Mouse (Mus musculus): ENCODE data around the gene Gm42674. TPM values are rescaled to one million over a fixed set of nuclear protein-coding genes. Genes with fewer than 3 reads are reported as not detected.
A peak's percentile ranks its signal among the peaks of the same experiment; 100 is the strongest.

The Gm42674 gene
- polyA plus RNA-seq, 1 experiment from 2014 or later = not detected

DNA sequence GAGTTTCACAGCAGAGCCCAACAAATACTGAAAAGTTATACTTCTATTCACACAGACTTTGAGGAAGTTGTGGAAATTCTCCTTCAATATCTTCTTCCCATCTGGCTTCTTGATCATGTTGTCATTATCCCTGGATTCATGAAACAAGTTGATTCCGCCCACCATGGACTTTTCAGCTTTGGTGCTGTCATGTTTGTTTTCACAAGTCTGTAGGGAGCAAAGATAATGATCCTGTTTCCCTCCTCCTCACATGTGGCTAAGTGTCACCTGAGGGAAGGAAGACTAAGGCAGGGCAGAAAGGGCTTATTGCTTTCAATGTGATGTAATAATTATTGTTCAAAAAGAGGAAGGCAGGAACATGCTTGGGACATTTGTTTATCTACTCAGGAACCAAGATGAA lies 45.6 kb downstream of the Gm42674 start:
- no peaks in the 10 kb centered on the region for H3K9me3 ChIP-seq (replicated peaks; ENCODE audit: low read length)
- no peaks in the 10 kb centered on the region for H3K4me1 ChIP-seq (replicated peaks; ENCODE audit: insufficient read depth, low read length)
- DNase-seq (ENCODE audit: low spot score) (no peak), ATAC-seq (replicated peaks; ENCODE audit: low FRiP score, low read depth) (no peak)
- 88% methylated on average over 1 of the region's 1 CpGs for whole genome bisulfite sequencing
- H3K36me3 ChIP-seq (ENCODE audit: insufficient read depth, low read length) = no peaks in the 10 kb centered on the region
- no peak overlapping the region for H3K4me2 ChIP-seq (ENCODE audit: low read length)
- TF ChIP-seq CTCF (IDR thresholded peaks at IDR 0.05; ENCODE audit: low read depth) = no peak
- no peak overlapping the region for H3K27ac ChIP-seq
- H3K27me3 ChIP-seq (ENCODE audit: insufficient read depth, low read length) = no peaks in the 10 kb centered on the region
- no peak overlapping the region for H3K4me3 ChIP-seq (replicated peaks; ENCODE audit: low read depth, low read length)
- no peak overlapping the region for H3K9ac ChIP-seq (ENCODE audit: low read depth, low read length)

DNA sequence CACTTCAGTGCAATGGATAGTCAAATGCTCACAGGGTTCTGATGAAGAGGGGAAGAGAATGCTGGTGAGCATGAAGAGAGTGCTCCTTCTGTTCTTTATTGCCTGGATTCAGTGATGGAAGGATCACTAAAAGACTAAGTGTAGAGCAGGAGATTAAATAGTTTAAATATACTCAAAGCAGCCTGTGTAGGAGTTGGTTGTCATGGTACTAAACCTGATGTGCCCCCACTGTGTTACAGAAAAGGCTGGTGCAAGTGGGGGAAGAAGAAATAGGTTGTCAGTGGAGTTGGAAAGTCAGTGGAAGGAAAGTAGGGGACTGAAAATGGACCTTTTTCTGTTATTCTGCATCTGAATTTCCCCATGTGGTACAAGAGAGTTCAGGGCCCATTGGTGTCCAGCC lies 47.3 kb downstream of the Gm42674 start:
- H3K27ac ChIP-seq = no peak overlapping the region
- no peaks in the 10 kb centered on the region for H3K36me3 ChIP-seq (ENCODE audit: insufficient read depth, low read length)
- no peak overlapping the region for H3K4me2 ChIP-seq (ENCODE audit: low read length)
- H3K4me1 ChIP-seq (replicated peaks; ENCODE audit: insufficient read depth, low read length) = no peaks in the 10 kb centered on the region
- no peaks in the 10 kb centered on the region for H3K9me3 ChIP-seq (replicated peaks; ENCODE audit: low read length)
- no peak for TF ChIP-seq CTCF (IDR thresholded peaks at IDR 0.05; ENCODE audit: low read depth)
- ATAC-seq (replicated peaks; ENCODE audit: low FRiP score, low read depth) = no peak
- no peak overlapping the region for H3K9ac ChIP-seq (ENCODE audit: low read depth, low read length)
- H3K4me3 ChIP-seq (replicated peaks; ENCODE audit: low read depth, low read length) = no peak overlapping the region
- no peaks in the 10 kb centered on the region for H3K27me3 ChIP-seq (ENCODE audit: insufficient read depth, low read length)
- no peak for DNase-seq (ENCODE audit: low spot score)

DNA sequence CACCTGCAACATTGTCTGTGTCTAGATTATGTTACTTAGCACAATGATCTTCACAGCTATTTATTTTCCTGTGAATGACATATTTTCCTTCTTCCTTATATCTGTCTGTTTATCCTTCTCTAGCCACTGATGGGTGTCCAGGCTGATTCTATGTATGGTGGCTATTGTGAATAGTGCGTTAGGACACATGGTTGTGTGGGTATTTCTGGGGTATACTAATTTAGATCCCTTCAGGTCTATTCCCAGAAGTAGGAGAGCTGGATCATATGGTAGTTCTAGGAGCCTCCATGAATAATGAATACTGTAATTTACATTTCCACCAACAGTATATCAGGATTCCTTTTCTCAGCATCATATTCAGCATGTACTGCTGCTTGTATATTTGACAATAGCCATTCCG lies 48.1 kb downstream of the Gm42674 start:
- H3K4me1 ChIP-seq (replicated peaks; ENCODE audit: insufficient read depth, low read length) = no peaks in the 10 kb centered on the region
- no peak overlapping the region for H3K4me2 ChIP-seq (ENCODE audit: low read length)
- DNase-seq (ENCODE audit: low spot score) = no peak
- H3K9ac ChIP-seq (ENCODE audit: low read depth, low read length) = no peak overlapping the region
- 89% methylated on average over 2 of the region's 2 CpGs for WGBS
- no peaks in the 10 kb centered on the region for H3K9me3 ChIP-seq (replicated peaks; ENCODE audit: low read length)
- no peaks in the 10 kb centered on the region for H3K36me3 ChIP-seq (ENCODE audit: insufficient read depth, low read length)
- H3K27ac ChIP-seq = no peak overlapping the region
- H3K4me3 ChIP-seq (replicated peaks; ENCODE audit: low read depth, low read length) = no peak overlapping the region
- no peak for ATAC-seq (replicated peaks; ENCODE audit: low FRiP score, low read depth)
- no peaks in the 10 kb centered on the region for H3K27me3 ChIP-seq (ENCODE audit: insufficient read depth, low read length)
- no peak for TF ChIP-seq CTCF (IDR thresholded peaks at IDR 0.05; ENCODE audit: low read depth)

DNA sequence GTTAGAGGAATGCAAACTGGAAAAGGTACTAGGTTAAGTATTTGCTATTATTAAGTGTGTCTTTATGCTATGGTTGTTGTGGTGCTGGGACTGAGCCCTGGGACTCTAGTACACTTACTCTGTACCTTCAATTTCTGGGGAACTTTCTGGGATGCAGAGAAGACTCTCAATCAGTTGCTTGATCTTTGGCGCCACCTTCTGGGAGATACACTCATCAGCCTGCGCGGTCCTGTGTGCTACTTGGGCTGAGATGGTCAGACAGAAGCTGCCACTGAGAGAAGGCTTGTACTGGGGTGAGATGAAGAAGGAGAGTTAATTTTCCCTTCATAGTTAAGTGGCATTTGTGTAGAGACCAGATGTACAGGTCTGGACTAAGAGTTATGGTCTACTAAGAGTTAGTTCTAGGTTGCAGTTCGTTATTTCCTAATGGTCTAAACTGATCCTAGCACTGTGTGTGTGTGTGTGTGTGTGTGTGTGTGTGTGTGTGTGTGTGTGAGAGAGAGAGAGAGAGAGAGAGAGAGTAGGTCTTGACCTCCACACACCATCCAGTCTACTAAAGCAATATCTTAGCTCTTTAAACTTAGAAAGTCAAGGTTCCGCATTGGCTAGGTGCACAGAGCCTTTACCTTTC lies 51.3 kb downstream of the Gm42674 start:
- Histone ChIP-seq H3K36me3 (ENCODE audit: insufficient read depth, low read length) (no peaks in the 10 kb centered on the region), H3K4me3 (replicated peaks; ENCODE audit: low read depth, low read length) (no peak overlapping the region), H3K27me3 (ENCODE audit: insufficient read depth, low read length) (no peaks in the 10 kb centered on the region), H3K9ac (ENCODE audit: low read depth, low read length) (no peak overlapping the region), H3K27ac (no peak overlapping the region), H3K4me2 (ENCODE audit: low read length) (no peak overlapping the region), H3K9me3 (replicated peaks; ENCODE audit: low read length) (no peaks in the 10 kb centered on the region), H3K4me1 (replicated peaks; ENCODE audit: insufficient read depth, low read length) (no peaks in the 10 kb centered on the region)
- WGBS = 39% methylated on average over 5 of the region's 5 CpGs
- peak; percentile 88 for TF ChIP-seq CTCF (IDR thresholded peaks at IDR 0.05; ENCODE audit: low read depth)
- DNase-seq (ENCODE audit: low spot score) (peak; percentile 85), ATAC-seq (replicated peaks; ENCODE audit: low FRiP score, low read depth) (no peak; the same call in 1 of the 2 replicates)

DNA sequence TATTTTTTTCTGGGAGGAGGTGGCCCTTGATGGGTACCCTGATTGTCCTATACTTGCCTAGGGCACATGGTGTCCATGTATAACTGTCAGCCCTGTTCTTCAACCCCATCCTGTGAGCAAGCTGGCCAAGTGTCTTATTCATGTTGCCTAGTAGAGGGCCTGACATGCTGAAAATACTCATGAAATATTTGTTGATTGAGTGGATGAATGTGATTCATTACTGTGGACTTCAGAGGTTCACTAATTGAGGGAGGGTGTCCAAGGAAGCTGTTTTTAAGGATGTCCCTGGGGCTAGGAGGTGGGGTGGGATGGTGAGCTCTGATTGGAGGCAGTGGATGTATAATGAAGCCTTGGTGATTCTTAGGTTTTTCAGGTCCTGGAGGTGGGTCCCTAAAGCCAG lies 52.0 kb downstream of the Gm42674 start, which contains the start of gene S100a7a:
TSS of gene S100a7a (plus strand) at position 301 of the 400 bp plus-strand sequence.
- Histone ChIP-seq H3K27ac (no peak within 1 kb of the TSS), H3K4me2 (ENCODE audit: low read length) (no peak within 1 kb of the TSS), H3K36me3 (ENCODE audit: insufficient read depth, low read length) (no peaks in the 10 kb centered on the region), H3K4me3 (replicated peaks; ENCODE audit: low read depth, low read length) (no peak within 1 kb of the TSS), H3K9me3 (replicated peaks; ENCODE audit: low read length) (no peaks in the 10 kb centered on the region), H3K4me1 (replicated peaks; ENCODE audit: insufficient read depth, low read length) (no peaks in the 10 kb centered on the region), H3K27me3 (ENCODE audit: insufficient read depth, low read length) (no peaks in the 10 kb centered on the region), H3K9ac (ENCODE audit: low read depth, low read length) (no peak within 1 kb of the TSS)
- TF ChIP-seq CTCF (IDR thresholded peaks at IDR 0.05; ENCODE audit: low read depth) = no peak
- ATAC-seq (replicated peaks; ENCODE audit: low FRiP score, low read depth) = no peak
- DNase-seq (ENCODE audit: low spot score) = no peak

Other genes starting within 250 kb of the Gm42674 start
- 15.1 and 16.1 TPM in 2 replicates for gene Slc27a3, start 212.0 kb upstream of the Gm42674 start, polyA plus RNA-seq (2015; fragmentation: Nextera tagmentation; extraction: Ambion mirVana)
- 17.0 and 17.9 TPM in 2 replicates for gene Ints3, start 168.3 kb upstream of the Gm42674 start, polyA plus RNA-seq (2015; fragmentation: Nextera tagmentation; extraction: Ambion mirVana)
- 16.7 and 17.1 TPM in 2 replicates for gene Npr1, start 136.0 kb upstream of the Gm42674 start, polyA plus RNA-seq (2015; fragmentation: Nextera tagmentation; extraction: Ambion mirVana)
- gene Ilf2, start 125.8 kb upstream of the Gm42674 start, polyA plus RNA-seq (2015; fragmentation: Nextera tagmentation; extraction: Ambion mirVana) = 118 and 134 TPM in 2 replicates
- 76.1 and 79.6 TPM in 2 replicates for gene Snapin, start 110.9 kb upstream of the Gm42674 start, polyA plus RNA-seq (2015; fragmentation: Nextera tagmentation; extraction: Ambion mirVana)
- 122 and 126 TPM in 2 replicates for gene Chtop, start 92.4 kb upstream of the Gm42674 start, polyA plus RNA-seq (2015; fragmentation: Nextera tagmentation; extraction: Ambion mirVana)
- 336 and 353 TPM in 2 replicates for gene S100a1, start 87.5 kb upstream of the Gm42674 start, polyA plus RNA-seq (2015; fragmentation: Nextera tagmentation; extraction: Ambion mirVana)
- gene S100a13, start 87.5 kb upstream of the Gm42674 start, polyA plus RNA-seq (2015; fragmentation: Nextera tagmentation; extraction: Ambion mirVana) = 72.2 and 78.5 TPM in 2 replicates
- 10.2 and 12.5 TPM in 2 replicates for gene S100a14, start 75.0 kb upstream of the Gm42674 start, polyA plus RNA-seq (2015; fragmentation: Nextera tagmentation; extraction: Ambion mirVana)
- 242 and 252 TPM in 2 replicates for gene S100a16, start 64.7 kb upstream of the Gm42674 start, polyA plus RNA-seq (2015; fragmentation: Nextera tagmentation; extraction: Ambion mirVana)
- 0.15 and 0.16 TPM in 2 replicates for gene S100a3, start 41.3 kb upstream of the Gm42674 start, polyA plus RNA-seq (2015; fragmentation: Nextera tagmentation; extraction: Ambion mirVana)
- gene S100a2, start 11.7 kb upstream of the Gm42674 start, polyA plus RNA-seq (2015; fragmentation: Nextera tagmentation; extraction: Ambion mirVana) = not detected in 2 replicates
- 11.5 and 18.3 TPM in 2 replicates for gene S100a4, start 1.9 kb downstream of the Gm42674 start, polyA plus RNA-seq (2015; fragmentation: Nextera tagmentation; extraction: Ambion mirVana)
- gene S100a5, start 6.6 kb downstream of the Gm42674 start, polyA plus RNA-seq (2015; fragmentation: Nextera tagmentation; extraction: Ambion mirVana) = 0.77 and 1.4 TPM in 2 replicates
- 395 and 525 TPM in 2 replicates for gene S100a6, start 11.0 kb downstream of the Gm42674 start, polyA plus RNA-seq (2015; fragmentation: Nextera tagmentation; extraction: Ambion mirVana)
- gene S100a7a, start 52.1 kb downstream of the Gm42674 start, polyA plus RNA-seq (2015; fragmentation: Nextera tagmentation; extraction: Ambion mirVana) = 0.14 TPM in 1 of 2 replicates, not detected in the other
- gene S100a8, start 67.1 kb downstream of the Gm42674 start, polyA plus RNA-seq (2015; fragmentation: Nextera tagmentation; extraction: Ambion mirVana) = 65.2 and 69.2 TPM in 2 replicates
- 42.4 and 42.6 TPM in 2 replicates for gene S100a9, start 93.8 kb downstream of the Gm42674 start, polyA plus RNA-seq (2015; fragmentation: Nextera tagmentation; extraction: Ambion mirVana)
- gene Pglyrp4, start 125.0 kb downstream of the Gm42674 start, polyA plus RNA-seq (2015; fragmentation: Nextera tagmentation; extraction: Ambion mirVana) = 0.07 TPM in 1 of 2 replicates, not detected in the other
- gene Gm5849, start 176.0 kb downstream of the Gm42674 start, polyA plus RNA-seq (2015; fragmentation: Nextera tagmentation; extraction: Ambion mirVana) = not detected in 2 replicates

All from kidney, postnatal 0 days (tissue).